Mouse (Mus musculus) heart, postnatal 36 days (tissue): Measurements from ENCODE around the gene Wnt4. TPM values are rescaled to one million over a fixed set of nuclear protein-coding genes. Genes with fewer than 3 reads are reported as not detected.

Source experiments
- DNase-seq, 2 experiments: peaks; one replicate each; pipeline ENCODE4 v3.0.0; 2021 to 2022
- intact Hi-C: fragments of 180-260 bp; cut with DNase I; formaldehyde crosslinking; loops from one replicate; pipeline ENCODE4 v1.15.1; 2025
- total RNA-seq, 2 experiments: library from RNA; stranded (reverse); gene quantifications; 2 replicates each; pipeline ENCODE4 v1.2.3; 2021

Gene Wnt4
- total RNA-seq, 2 experiments from 2014 or later = 0.17 to 0.19 TPM

GRCm38 (mm10) chr4:137278144-137279040 is 1.1 kb downstream of the Wnt4 start:
- intact Hi-C loops = no loop called here
- DNase-seq = no peak

GRCm38 (mm10) chr4:137279346-137279745 is 2.1 kb downstream of the Wnt4 start:
- no peak for DNase-seq
- intact Hi-C loops = no loop called here

GRCm38 (mm10) chr4:137281273-137281672 is 4.0 kb downstream of the Wnt4 start:
- intact Hi-C loops = no loop called here
- no peak for DNase-seq

GRCm38 (mm10) chr4:137282122-137282521 is 4.8 kb downstream of the Wnt4 start:
- DNase-seq = no peak
- intact Hi-C loops = no loop called here

- intact Hi-C loops = no loop called here
- no peak for DNase-seq
Observed at GRCm38 (mm10) chr4:137282584-137283406, 5.5 kb downstream of the Wnt4 start.

GRCm38 (mm10) chr4:137283407-137283732 is 6.1 kb downstream of the Wnt4 start:
- no peak for DNase-seq
- intact Hi-C loops = no loop called here

- DNase-seq = no peak
- intact Hi-C loops = loop anchor here (1.0 to 5.0 kb wide), 2 partner anchors 120 to 209 kb away; no protein-coding TSS in a partner anchor
Observed at GRCm38 (mm10) chr4:137285876-137286661, 8.8 kb downstream of the Wnt4 start.

GRCm38 (mm10) chr4:137286662-137286953 is 9.3 kb downstream of the Wnt4 start:
- intact Hi-C loops = loop anchor here (1.0 to 5.0 kb wide), 2 partner anchors 120 to 209 kb away; no protein-coding TSS in a partner anchor
- DNase-seq = no peak

- no peak for DNase-seq
- intact Hi-C loops = loop anchor here (5.0 kb wide), 1 partner anchor 210 kb away; no protein-coding TSS in a partner anchor
Observed at GRCm38 (mm10) chr4:137287206-137287605, 9.9 kb downstream of the Wnt4 start.

GRCm38 (mm10) chr4:137287818-137288217 is 10.5 kb downstream of the Wnt4 start:
- intact Hi-C loops = loop anchor here (5.0 kb wide), 1 partner anchor 211 kb away; no protein-coding TSS in a partner anchor
- peak; percentile 49 to 72 for DNase-seq

- DNase-seq = no peak
- intact Hi-C loops = loop anchor here (5.0 kb wide), 1 partner anchor 212 kb away; no protein-coding TSS in a partner anchor
Observed at GRCm38 (mm10) chr4:137289701-137290100, 12.4 kb downstream of the Wnt4 start.

GRCm38 (mm10) chr4:137290250-137290649 is 13.0 kb downstream of the Wnt4 start:
- DNase-seq = no peak
- intact Hi-C loops = no loop called here

GRCm38 (mm10) chr4:137292625-137293024 is 15.3 kb downstream of the Wnt4 start:
- no peak for DNase-seq
- intact Hi-C loops = no loop called here

- intact Hi-C loops = no loop called here
- no peak for DNase-seq
Observed at GRCm38 (mm10) chr4:137294032-137294431, 16.7 kb downstream of the Wnt4 start.

- intact Hi-C loops = no loop called here
- DNase-seq = no peak
Observed at GRCm38 (mm10) chr4:137294474-137294873, 17.2 kb downstream of the Wnt4 start.

- intact Hi-C loops = no loop called here
- no peak for DNase-seq
Observed at GRCm38 (mm10) chr4:137294951-137295350, 17.7 kb downstream of the Wnt4 start.

- no peak for DNase-seq
- intact Hi-C loops = no loop called here
Observed at GRCm38 (mm10) chr4:137297611-137298010, 20.3 kb downstream of the Wnt4 start.

GRCm38 (mm10) chr4:137298406-137298805 is 21.1 kb downstream of the Wnt4 start:
- intact Hi-C loops = no loop called here

GRCm38 (mm10) chr4:137300227-137300626 is 22.9 kb downstream of the Wnt4 start:
- intact Hi-C loops = no loop called here
- no peak for DNase-seq

More at GRCm38 (mm10) chr4:137298406-137298805, 21.1 kb downstream of the Wnt4 start:
- DNase-seq = peak; percentile 40 to 54

GRCm38 (mm10) chr4:137301635-137302034 is 24.3 kb downstream of the Wnt4 start:
- no peak for DNase-seq
- intact Hi-C loops = no loop called here

GRCm38 (mm10) chr4:137304106-137304505 is 26.8 kb downstream of the Wnt4 start:
- DNase-seq = no peak
- intact Hi-C loops = no loop called here
